Mouse (Mus musculus): ENCODE measurements around the gene Hsd17b3. TPM values are rescaled to one million over a fixed set of nuclear protein-coding genes. Genes with fewer than 3 reads are reported as not detected.

Gene Hsd17b3
- total and polyA plus RNA-seq, 2 experiments from 2014 or later, result 0.18 TPM; not detected in 1

DNA sequence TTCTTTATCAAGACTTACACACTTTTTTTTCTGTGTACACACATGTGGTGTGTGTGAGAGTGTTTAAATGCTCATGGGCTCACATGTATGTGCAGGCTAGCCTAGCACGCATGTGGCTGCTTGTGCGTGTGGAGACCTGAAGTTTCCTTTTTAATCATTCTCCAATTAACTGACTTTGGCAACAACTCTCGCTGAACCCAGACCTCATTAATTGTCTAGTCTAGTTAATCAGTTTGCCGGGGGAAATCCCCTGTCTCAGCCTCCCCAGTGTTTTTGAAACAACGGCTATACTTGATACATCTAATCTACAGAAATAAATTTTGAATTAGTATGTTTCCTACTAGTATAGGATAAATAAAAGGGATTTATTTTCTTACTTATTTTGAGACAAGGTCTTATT is 3.0 kb downstream of the Hsd17b3 start:
- no peak for DNase-seq
- Histone ChIP-seq H3K9me3 (ENCODE audit: low read length) (no peaks in the 10 kb centered on the region), H3K4me1 (ENCODE audit: insufficient read depth) (0 out of 2 replicates have a peak, but pooled peaks cover 5% of the 10 kb centered on the region), H3K36me3 (ENCODE audit: insufficient read depth) (no peaks in the 10 kb centered on the region), H3K27me3 (ENCODE audit: insufficient read depth, low read length) (no peaks in the 10 kb centered on the region), H3K4me3 (ENCODE audit: low read depth, low read length) (no peak overlapping the region), H3K27ac (ENCODE audit: low read depth, low read length) (no peak overlapping the region), H3K4me2 (ENCODE audit: low read depth) (no peak overlapping the region), H3K9ac (no peak overlapping the region)
- no peak for ATAC-seq
- 65% methylated on average over 5 of the region's 5 CpGs for WGBS
- TF ChIP-seq CTCF (IDR thresholded peaks at IDR 0.05; ENCODE audit: low read depth), result no peak

DNA sequence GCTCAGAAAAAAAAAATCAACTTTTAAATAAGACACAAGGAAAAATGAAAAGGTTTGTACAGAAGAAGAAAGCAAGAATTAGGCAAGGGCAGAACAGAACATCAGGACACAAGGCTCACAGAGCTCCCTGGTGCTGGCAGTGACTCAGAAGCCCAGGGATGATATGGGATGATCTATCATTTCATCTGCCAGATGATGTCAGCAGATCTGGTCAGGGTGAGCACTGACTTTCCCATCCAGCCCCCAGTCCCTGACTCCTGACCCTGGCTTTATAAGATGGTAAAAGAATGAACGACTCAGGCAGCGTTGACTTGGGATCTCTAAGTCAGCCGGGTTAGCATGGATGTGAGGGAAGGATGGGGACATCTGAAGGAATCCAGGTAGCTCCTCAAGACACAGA is 5.7 kb downstream of the Hsd17b3 start:
- Histone ChIP-seq H3K9me3 (ENCODE audit: low read length) (no peaks in the 10 kb centered on the region), H3K36me3 (ENCODE audit: insufficient read depth) (no peaks in the 10 kb centered on the region), H3K4me3 (ENCODE audit: low read depth, low read length) (no peak overlapping the region), H3K9ac (no peak overlapping the region), H3K4me2 (ENCODE audit: low read depth) (no peak overlapping the region), H3K4me1 (ENCODE audit: insufficient read depth) (0 out of 2 replicates have a peak, but pooled peaks cover 5% of the 10 kb centered on the region), H3K27me3 (ENCODE audit: insufficient read depth, low read length) (no peaks in the 10 kb centered on the region), H3K27ac (ENCODE audit: low read depth, low read length) (no peak overlapping the region)
- WGBS, result 88% methylated on average over 3 of the region's 3 CpGs
- ATAC-seq (no peak), DNase-seq (no peak)
- TF ChIP-seq CTCF (IDR thresholded peaks at IDR 0.05; ENCODE audit: low read depth), result no peak

DNA sequence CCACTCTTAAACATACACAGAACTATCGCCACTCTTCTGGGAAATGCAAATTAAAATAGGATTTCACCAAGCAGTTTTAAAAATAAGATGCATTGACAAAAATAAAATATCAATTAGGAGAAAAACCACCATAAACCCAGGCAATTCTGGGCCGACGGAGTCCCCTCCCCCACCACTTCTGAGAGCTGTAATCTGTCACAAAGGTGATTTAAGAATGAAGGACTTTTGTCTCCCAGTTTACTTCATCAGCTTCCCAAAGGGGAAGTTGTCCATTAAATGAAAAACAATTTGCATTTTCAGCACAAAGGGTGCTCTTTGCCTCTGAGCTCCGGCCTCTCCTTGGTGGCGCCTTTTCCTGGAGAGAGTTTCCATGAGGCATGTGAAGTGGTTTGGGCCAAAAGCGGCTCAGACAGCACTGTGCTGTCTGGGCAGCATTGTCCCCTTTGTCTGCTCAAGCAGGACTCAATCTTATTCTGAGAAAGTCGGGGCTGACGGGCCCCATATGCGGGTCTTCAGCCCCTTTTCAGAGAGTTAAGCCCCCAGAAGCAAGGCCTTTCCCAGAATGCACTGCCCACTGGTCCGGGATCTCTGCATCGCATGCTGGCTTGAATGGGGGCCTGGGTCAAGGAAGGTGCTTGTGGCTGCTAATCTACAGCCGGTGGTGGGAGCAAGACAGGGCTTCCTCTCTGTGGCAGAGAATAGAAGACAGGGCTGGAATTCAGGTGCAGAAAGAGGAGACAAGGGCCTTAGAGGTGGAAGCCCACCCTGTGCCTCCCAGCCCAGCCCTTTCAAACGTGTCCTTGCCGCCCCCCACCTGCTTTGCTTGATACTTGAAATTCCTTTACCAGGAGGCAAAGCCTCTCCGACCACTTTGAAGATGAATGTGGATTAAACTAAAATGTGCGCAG is 7.8 kb downstream of the Hsd17b3 start:
- TF ChIP-seq CTCF (IDR thresholded peaks at IDR 0.05; ENCODE audit: low read depth), result no peak
- Histone ChIP-seq H3K4me3 (ENCODE audit: low read depth, low read length) (no peak overlapping the region), H3K4me2 (ENCODE audit: low read depth) (no peak overlapping the region), H3K9me3 (ENCODE audit: low read length) (no peaks in the 10 kb centered on the region), H3K36me3 (ENCODE audit: insufficient read depth) (no peaks in the 10 kb centered on the region), H3K9ac (no peak overlapping the region; the same call in 1 of the 2 replicates), H3K27ac (ENCODE audit: low read depth, low read length) (no peak overlapping the region), H3K27me3 (ENCODE audit: insufficient read depth, low read length) (no peaks in the 10 kb centered on the region), H3K4me1 (ENCODE audit: insufficient read depth) (0 out of 2 replicates have a peak, but pooled peaks cover 5% of the 10 kb centered on the region)
- ATAC-seq, result peak; percentile 81
- peak; percentile 35 for DNase-seq
- 16% methylated on average over 16 of the region's 16 CpGs for WGBS

DNA sequence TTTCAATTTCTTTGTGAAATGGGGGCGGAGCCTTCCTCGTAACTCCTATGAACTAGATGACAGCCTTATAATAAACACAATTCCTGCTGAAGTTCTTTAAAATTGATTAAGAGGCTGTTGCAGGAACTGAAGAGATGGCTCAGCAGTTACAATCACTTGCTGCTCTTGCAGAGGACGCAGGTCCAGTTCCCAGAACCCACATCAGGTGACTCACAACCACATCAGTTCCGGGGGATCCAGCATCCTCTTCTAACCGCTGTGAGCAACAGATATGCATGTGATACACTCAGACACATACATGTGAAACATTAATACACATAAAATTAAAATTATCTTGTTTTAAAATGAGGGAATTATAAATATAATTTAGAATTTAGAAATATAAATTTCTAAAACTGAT is 11.4 kb downstream of the Hsd17b3 start:
- Histone ChIP-seq H3K4me3 (ENCODE audit: low read depth, low read length) (no peak overlapping the region), H3K4me2 (ENCODE audit: low read depth) (no peak overlapping the region), H3K27ac (ENCODE audit: low read depth, low read length) (no peak overlapping the region), H3K9me3 (ENCODE audit: low read length) (no peaks in the 10 kb centered on the region), H3K4me1 (ENCODE audit: insufficient read depth) (0 out of 2 replicates have a peak, but pooled peaks cover 5% of the 10 kb centered on the region), H3K27me3 (ENCODE audit: insufficient read depth, low read length) (no peaks in the 10 kb centered on the region), H3K9ac (no peak overlapping the region), H3K36me3 (ENCODE audit: insufficient read depth) (no peaks in the 10 kb centered on the region)
- WGBS, result 85% methylated on average over 5 of the region's 5 CpGs
- TF ChIP-seq CTCF (IDR thresholded peaks at IDR 0.05; ENCODE audit: low read depth), result no peak
- no peak for ATAC-seq
- DNase-seq, result no peak

DNA sequence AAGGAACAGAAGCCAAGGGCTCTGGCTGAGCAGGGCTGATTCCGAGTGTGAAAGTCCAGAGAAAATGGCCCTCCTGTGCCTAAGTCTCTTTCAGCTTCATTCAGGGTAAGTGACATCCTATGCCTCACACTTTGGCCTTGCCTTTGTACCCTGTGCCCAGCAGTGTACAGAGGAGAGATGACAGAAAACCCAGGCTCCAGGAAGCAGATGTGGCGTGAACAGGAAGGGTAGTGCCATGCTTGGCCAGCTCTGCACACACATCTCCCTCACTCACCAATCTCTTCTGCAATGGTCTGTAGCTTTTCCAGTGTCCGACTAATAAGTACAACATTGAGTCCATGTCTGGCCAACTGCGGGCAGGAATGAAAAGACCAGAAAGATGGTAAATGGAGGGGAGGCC is 13.0 kb downstream of the Hsd17b3 start:
- Histone ChIP-seq H3K27me3 (ENCODE audit: insufficient read depth, low read length) (no peaks in the 10 kb centered on the region), H3K36me3 (ENCODE audit: insufficient read depth) (no peaks in the 10 kb centered on the region), H3K4me2 (ENCODE audit: low read depth) (no peak overlapping the region), H3K4me1 (ENCODE audit: insufficient read depth) (no peaks in the 10 kb centered on the region), H3K9me3 (ENCODE audit: low read length) (no peaks in the 10 kb centered on the region), H3K4me3 (ENCODE audit: low read depth, low read length) (no peak overlapping the region), H3K9ac (no peak overlapping the region), H3K27ac (ENCODE audit: low read depth, low read length) (no peak overlapping the region)
- 92% methylated on average over 4 of the region's 4 CpGs for WGBS
- no peak for DNase-seq
- ATAC-seq, result no peak
- TF ChIP-seq CTCF (IDR thresholded peaks at IDR 0.05; ENCODE audit: low read depth), result no peak

DNA sequence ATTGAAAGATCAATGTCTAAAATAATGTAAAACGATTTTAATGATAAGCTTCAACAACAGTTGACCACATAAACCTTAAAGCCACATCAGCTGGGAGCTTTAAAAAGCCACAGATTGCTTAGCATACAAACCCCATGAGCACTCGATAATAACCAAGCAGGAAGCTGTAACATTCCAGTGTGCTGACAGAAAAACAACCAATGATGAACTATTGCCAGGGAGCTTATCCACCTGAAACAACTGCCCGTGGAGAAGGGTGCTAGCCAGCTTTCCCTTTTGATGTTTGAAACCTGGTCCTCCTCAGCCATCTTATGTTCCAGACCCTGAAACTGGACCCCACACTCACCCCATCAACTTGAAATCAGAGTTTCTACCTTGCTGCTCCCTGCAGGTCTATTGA is 22.4 kb downstream of the Hsd17b3 start:
- DNase-seq (no peak), ATAC-seq (no peak)
- Histone ChIP-seq H3K9ac (no peak overlapping the region), H3K4me2 (ENCODE audit: low read depth) (no peak overlapping the region), H3K27ac (ENCODE audit: low read depth, low read length) (no peak overlapping the region), H3K27me3 (ENCODE audit: insufficient read depth, low read length) (no peaks in the 10 kb centered on the region), H3K9me3 (ENCODE audit: low read length) (no peaks in the 10 kb centered on the region), H3K4me3 (ENCODE audit: low read depth, low read length) (no peak overlapping the region), H3K4me1 (ENCODE audit: insufficient read depth) (no peaks in the 10 kb centered on the region), H3K36me3 (ENCODE audit: insufficient read depth) (no peaks in the 10 kb centered on the region)
- no peak for TF ChIP-seq CTCF (IDR thresholded peaks at IDR 0.05; ENCODE audit: low read depth)
- 69% methylated on average over 3 of the region's 3 CpGs for WGBS

DNA sequence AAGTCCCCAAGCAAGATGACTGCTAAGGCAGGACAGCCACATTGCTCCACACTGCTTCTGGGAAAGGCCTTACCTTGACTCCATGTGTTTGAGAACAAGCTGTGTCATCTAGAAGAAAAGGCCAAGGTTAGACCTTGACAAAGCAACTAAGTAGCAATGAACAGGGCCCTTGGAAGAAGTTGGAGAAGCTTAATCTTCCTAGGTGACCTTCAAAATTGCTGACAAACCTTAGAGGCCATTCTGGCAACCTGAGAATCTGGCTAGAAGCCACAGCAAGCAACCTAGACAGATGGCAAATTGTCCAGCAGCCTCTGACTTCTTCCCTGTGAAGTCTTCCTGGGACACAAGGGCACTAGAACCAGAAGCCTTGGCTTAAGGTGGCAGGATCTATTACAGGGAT is 24.8 kb downstream of the Hsd17b3 start:
- H3K36me3 ChIP-seq (ENCODE audit: insufficient read depth), result no peaks in the 10 kb centered on the region
- H3K27me3 ChIP-seq (ENCODE audit: insufficient read depth, low read length), result no peaks in the 10 kb centered on the region
- H3K27ac ChIP-seq (ENCODE audit: low read depth, low read length), result no peak overlapping the region
- DNase-seq (no peak), ATAC-seq (no peak)
- TF ChIP-seq CTCF (IDR thresholded peaks at IDR 0.05; ENCODE audit: low read depth), result no peak
- H3K4me1 ChIP-seq (ENCODE audit: insufficient read depth), result no peaks in the 10 kb centered on the region
- H3K4me3 ChIP-seq (ENCODE audit: low read depth, low read length), result no peak overlapping the region
- no peaks in the 10 kb centered on the region for H3K9me3 ChIP-seq (ENCODE audit: low read length)
- no peak overlapping the region for H3K9ac ChIP-seq
- no peak overlapping the region for H3K4me2 ChIP-seq (ENCODE audit: low read depth)
